Mouse (Mus musculus) bone marrow, adult 2 months (tissue): ENCODE measurements around the gene Olfr102.

ENCODE experiments used
- CTCF ChIP-seq: fragments of 200-500 bp; IDR thresholded peaks from 2 replicates; pipeline ENCODE4 v1.5.1; 2011; ENCODE audit warnings: low read length, control low read depth; ENCODE audit not compliant: control insufficient read depth, insufficient read depth
- POLR2A ChIP-seq: fragments of 200-500 bp; IDR thresholded peaks from 2 replicates; pipeline ENCODE4 v1.6.1; 2011; ENCODE audit warnings: low read depth, mild to moderate bottlenecking, control low read depth, low read length, borderline replicate concordance; ENCODE audit not compliant: control insufficient read depth

DNA sequence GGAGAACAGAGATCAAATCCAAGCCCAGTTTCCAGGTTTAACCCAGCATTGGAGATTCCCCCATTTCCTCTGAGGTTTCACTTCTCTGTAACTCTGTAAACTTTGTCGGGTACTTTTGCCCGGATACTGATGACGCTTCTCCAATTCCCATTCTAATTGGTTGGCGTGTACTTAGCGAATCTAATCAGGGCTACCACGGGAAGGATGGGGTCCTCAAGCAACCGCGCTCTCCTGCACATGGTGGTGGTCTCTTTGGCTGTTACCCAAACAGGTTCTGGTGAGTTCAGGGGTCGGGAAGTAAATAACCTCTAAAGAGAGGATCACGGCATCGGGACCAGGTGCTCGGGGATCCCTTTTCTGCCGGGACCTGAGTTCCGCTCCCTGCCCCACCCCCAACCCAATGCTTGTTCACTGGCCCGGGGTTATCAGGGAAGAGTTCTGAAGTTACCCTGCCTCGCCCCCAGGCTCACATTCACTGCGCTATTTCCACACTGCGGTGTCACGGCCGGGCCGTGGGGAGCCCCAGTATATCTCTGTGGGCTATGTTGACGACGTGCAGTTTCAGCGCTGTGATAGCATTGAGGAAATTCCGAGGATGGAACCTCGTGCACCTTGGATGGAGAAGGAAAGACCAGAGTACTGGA is 46.7 kb downstream of the Olfr102 start, which contains the start of gene H2-M3:
- TF ChIP-seq POLR2A, result no peak
- no peak for TF ChIP-seq CTCF
